Mouse (Mus musculus) lung, embryonic 15.5 days (tissue): ENCODE data around the gene Tstd2. TPM values are rescaled to one million over a fixed set of nuclear protein-coding genes. Genes with fewer than 3 reads are reported as not detected.

ENCODE experiments used
- ATAC-seq: fragments of 200-750 bp; cut with Nextera tagmentation; 2 replicates; pipeline ENCODE4 v1.8.0; 2017; ENCODE audit warnings: moderate number of reproducible peaks, borderline replicate concordance; ENCODE audit not compliant: low FRiP score, low TSS enrichment; ENCODE audit errors: extremely low read depth
- H3K27ac ChIP-seq: fragments of 300-500 bp; sonication (generic); 2 replicates; pipeline ENCODE4 v1.5.1; 2015; ENCODE audit warnings: moderate library complexity, mild to moderate bottlenecking, inconsistent platforms
- H3K27me3 ChIP-seq: fragments of 300-500 bp; sonication (generic); 2 replicates; pipeline ENCODE4 v1.6.1; 2015; ENCODE audit warnings: inconsistent platforms
- H3K36me3 ChIP-seq: fragments of 300-500 bp; sonication (generic); 2 replicates; pipeline ENCODE4 v1.6.1; 2015; ENCODE audit warnings: inconsistent platforms
- H3K4me1 ChIP-seq: fragments of 300-500 bp; sonication (generic); 2 replicates; pipeline ENCODE4 v1.6.1; 2015; ENCODE audit warnings: inconsistent platforms
- H3K4me2 ChIP-seq: fragments of 300-500 bp; sonication (generic); 2 replicates; pipeline ENCODE4 v1.6.1; 2015; ENCODE audit warnings: inconsistent platforms, mild to moderate bottlenecking, moderate library complexity
- H3K4me3 ChIP-seq: fragments of 300-500 bp; sonication (generic); 2 replicates; pipeline ENCODE4 v1.5.1; 2015; ENCODE audit warnings: mild to moderate bottlenecking, inconsistent platforms
- H3K9ac ChIP-seq: fragments of 300-500 bp; sonication (generic); 2 replicates; pipeline ENCODE4 v1.6.1; 2015; ENCODE audit warnings: inconsistent platforms
- H3K9me3 ChIP-seq: fragments of 300-500 bp; sonication (generic); 2 replicates; pipeline ENCODE4 v1.6.1; 2016; ENCODE audit warnings: inconsistent platforms
- WGBS: fragments of 180-500 bp; shearing (Covaris S2); methylation state at CpG from one replicate; pipeline ENCODE4 v1.1.7; 2015; 5-methylcytosine and 5-hydroxymethylcytosine counted together
- polyA plus RNA-seq: library from polyadenylated mRNA; unstranded; fragments of >200 nt; fragmentation: Nextera tagmentation; extraction: Ambion mirVana; gene quantifications from 2 replicates; pipeline ENCODE4 v1.2.1, GENCODE M21; 2015

Tstd2 gene
- polyA plus RNA-seq, 1 experiment from 2014 or later, result 41.7 TPM

DNA sequence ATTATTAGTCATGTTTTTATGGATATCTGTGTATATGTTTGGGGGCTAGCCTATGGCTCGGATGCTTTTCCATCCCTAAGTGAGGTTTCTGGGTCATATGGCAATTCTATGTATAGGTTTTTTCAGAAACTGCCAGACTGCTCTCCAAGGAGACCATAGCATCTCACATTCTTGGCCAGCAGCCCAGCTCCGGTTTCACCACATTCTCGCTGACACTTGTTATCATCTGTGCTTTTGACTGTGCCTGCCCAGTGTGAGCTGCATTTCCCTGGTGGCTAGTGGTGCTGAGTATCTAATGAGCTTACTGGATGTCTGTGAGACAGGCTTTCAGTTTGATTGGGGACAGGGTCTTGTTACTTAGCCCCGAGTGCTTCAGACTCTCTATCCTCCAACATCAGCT is 64.8 kb downstream of the Tstd2 start:
- Histone ChIP-seq H3K4me1 (peaks cover 9% of the 10 kb centered on the region), H3K36me3 (no peaks in the 10 kb centered on the region), H3K4me3 (no peak overlapping the region), H3K27ac (no peak overlapping the region), H3K9me3 (no peaks in the 10 kb centered on the region), H3K4me2 (no peak overlapping the region), H3K27me3 (no peaks in the 10 kb centered on the region), H3K9ac (no peak overlapping the region)
- WGBS, result 19% methylated on average over 4 of the region's 4 CpGs
- peak; percentile 57; the same call in 1 of the 2 replicates for ATAC-seq

DNA sequence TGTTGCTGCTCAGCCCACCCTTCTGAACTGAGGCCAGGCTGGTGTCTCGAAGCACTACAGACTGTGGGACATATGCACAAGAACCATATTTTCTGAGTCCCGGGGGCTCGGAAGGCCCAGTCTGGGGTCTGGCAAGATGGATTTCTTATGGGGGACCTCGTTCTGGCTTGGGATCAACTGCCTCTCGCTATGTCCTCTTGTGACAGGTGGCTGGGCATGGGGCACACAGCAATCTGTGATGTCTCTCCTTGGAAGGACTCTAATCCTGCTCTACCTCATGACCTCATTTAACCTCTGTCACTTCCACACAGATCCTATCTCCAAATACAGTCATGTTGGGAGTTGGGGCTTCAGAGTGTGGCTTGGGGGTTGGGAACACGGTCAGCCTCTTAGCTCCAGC is 65.9 kb downstream of the Tstd2 start:
- whole genome bisulfite sequencing, result 83% methylated on average over 6 of the region's 6 CpGs
- Histone ChIP-seq H3K36me3 (no peaks in the 10 kb centered on the region), H3K9ac (no peak overlapping the region)

DNA sequence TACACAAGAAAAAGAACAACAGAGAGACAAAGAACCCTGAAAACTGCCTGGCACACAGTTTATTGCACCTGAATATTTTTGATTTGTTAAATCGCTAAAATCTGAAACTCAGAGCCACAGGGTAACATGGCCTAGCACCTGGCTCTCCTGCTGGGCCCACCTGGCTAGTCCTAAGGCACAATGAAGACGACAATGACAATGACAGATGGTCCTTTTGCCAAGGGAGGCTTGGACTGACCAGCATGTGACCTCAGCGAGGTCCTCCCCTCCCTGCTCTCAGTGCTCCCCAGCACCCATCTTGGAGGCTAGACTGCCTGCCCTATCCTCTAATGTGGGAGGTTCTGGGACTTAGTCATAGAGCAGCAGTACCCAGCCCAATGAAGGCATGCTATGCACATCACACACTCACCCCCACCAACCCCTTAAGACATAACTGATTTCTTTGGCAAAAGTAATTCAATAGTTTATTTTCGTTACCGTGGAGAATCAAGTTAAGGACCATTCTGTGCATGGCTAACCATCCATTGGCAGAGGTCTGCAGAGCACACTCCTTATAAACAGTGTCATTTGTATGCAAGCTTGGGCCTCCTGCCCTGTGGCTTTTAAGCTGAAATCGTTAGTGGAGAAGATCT is 68.5 kb downstream of the Tstd2 start:
- H3K36me3 ChIP-seq, result no peaks in the 10 kb centered on the region

More for the DNA sequence above, 65.9 kb downstream of the Tstd2 start:
- Histone ChIP-seq H3K4me1 (peaks cover 9% of the 10 kb centered on the region), H3K4me2 (no peak overlapping the region), H3K9me3 (no peaks in the 10 kb centered on the region), H3K27me3 (no peaks in the 10 kb centered on the region), H3K27ac (no peak overlapping the region), H3K4me3 (no peak overlapping the region)
- no peak for ATAC-seq

DNA sequence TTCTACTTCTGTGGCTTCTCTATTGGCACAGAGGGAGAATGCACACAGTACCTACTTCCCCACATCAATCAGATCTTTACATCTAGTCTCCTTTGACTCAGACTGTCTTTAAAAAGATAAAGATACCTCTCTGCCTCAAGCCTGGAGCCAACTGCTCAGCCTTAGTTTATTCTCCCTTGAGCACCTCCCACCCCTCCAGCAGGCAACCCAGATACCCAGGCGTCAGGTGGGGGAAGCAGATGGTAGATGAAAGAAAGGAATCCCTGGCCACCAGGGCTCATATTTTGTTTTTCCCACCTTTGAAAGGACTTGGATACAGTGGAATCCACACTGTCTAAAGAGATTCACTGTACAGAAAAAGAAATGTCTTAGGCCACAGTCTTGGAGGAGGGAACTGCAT is 69.9 kb downstream of the Tstd2 start:
- no peak overlapping the region for H3K4me2 ChIP-seq
- no peaks in the 10 kb centered on the region for H3K36me3 ChIP-seq
- H3K9me3 ChIP-seq, result no peaks in the 10 kb centered on the region
- peaks cover 12% of the 10 kb centered on the region for H3K4me1 ChIP-seq
- no peak overlapping the region for H3K4me3 ChIP-seq
- H3K27me3 ChIP-seq, result no peaks in the 10 kb centered on the region
- no peak overlapping the region for H3K27ac ChIP-seq
- WGBS, result 43% methylated on average over 1 of the region's 1 CpGs
- H3K9ac ChIP-seq, result no peak overlapping the region
- no peak for ATAC-seq

More for the DNA sequence above, 68.5 kb downstream of the Tstd2 start:
- no peak overlapping the region for H3K4me2 ChIP-seq
- H3K27ac ChIP-seq, result no peak overlapping the region
- no peak overlapping the region for H3K9ac ChIP-seq
- H3K4me3 ChIP-seq, result no peak overlapping the region
- no peaks in the 10 kb centered on the region for H3K9me3 ChIP-seq
- WGBS, result 68% methylated on average over 6 of the region's 6 CpGs
- H3K4me1 ChIP-seq, result peaks cover 9% of the 10 kb centered on the region
- ATAC-seq, result no peak
- no peaks in the 10 kb centered on the region for H3K27me3 ChIP-seq

DNA sequence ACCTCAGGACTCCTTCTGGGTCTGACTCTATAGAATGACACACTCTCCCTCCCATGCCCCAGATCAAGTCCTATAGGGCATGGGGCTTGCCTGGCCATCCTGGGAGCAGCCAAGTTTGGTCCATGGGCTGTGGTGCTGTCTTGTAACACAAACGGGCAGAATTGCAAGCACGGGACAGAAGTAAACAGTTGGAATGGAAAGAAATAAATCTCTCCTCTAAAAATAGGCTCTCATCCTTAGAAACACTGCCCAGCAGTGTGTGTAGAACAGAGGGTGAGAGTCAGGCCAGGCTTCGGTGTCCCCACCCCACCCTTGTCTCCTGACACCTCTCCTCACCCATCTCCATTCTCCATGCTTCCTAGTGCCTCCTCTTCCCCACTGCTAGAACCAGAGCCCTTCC is 70.4 kb downstream of the Tstd2 start:
- H3K27me3 ChIP-seq, result no peaks in the 10 kb centered on the region
- H3K4me3 ChIP-seq, result no peak overlapping the region
- no peak overlapping the region for H3K4me2 ChIP-seq
- H3K4me1 ChIP-seq, result peaks cover 12% of the 10 kb centered on the region
- WGBS, result 53% methylated on average over 3 of the region's 3 CpGs
- H3K9ac ChIP-seq, result no peak overlapping the region
- no peaks in the 10 kb centered on the region for H3K9me3 ChIP-seq
- no peaks in the 10 kb centered on the region for H3K36me3 ChIP-seq
- no peak for ATAC-seq
- H3K27ac ChIP-seq, result no peak overlapping the region

DNA sequence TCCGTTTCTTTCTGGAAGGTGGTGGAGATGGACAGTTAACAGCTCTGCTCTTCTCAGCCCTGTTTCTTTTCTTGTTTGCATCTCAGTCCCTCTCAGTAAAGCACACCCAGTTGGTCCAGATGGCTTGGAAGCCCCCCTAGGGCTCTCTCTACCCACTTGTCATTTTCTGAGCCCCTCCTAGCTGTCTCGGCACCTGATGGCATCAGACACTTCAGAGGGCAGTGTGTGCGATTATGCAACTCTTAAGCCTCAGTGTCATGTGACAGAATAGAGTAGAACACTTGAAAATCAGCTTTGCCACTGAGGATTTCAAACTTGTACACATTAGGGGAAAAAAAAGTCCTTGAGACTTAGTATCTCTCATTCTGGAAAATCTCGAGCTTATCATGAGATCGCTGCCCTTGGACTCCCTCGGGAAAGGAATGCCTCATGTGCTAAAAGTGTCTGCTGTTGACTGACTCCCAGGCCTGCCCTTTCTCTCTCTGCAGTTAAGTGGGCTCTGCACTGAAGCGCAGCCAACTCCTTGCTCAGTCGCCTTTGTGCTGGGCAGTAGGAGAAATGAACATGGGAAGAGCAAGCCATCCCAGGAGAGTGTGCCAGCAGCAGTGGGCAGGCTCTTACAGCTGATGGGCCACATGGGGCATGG is 72.7 kb downstream of the Tstd2 start:
- Histone ChIP-seq H3K27ac (peak overlapping the region; percentile 80), H3K9me3 (no peaks in the 10 kb centered on the region), H3K4me2 (no peak overlapping the region), H3K9ac (no peak overlapping the region), H3K36me3 (no peaks in the 10 kb centered on the region), H3K27me3 (no peaks in the 10 kb centered on the region), H3K4me3 (no peak overlapping the region), H3K4me1 (peaks cover 12% of the 10 kb centered on the region)
- 34% methylated on average over 8 of the region's 8 CpGs for WGBS
- peak; percentile 49; the same call in 1 of the 2 replicates for ATAC-seq

DNA sequence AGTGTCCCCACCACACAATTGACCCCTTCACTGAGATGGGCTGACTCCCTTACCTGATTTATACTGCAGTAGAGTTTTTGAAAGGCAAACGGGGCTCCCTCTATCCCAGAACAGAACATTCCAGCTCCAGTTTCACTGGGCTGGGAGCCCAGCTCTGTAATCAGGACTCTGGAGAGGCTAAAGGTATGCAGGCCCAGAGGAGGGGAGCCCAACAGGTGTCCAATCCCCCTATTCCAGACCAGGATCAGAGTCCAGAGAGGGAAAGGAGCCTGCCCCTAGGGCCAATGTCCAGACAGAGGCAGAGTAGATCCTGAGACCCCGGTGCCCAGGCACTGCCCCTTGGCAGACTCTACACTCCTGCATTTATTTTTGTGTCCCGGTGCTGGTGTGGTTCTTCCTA is 73.5 kb downstream of the Tstd2 start:
- Histone ChIP-seq H3K27ac (peak overlapping the region; percentile 80), H3K9ac (no peak overlapping the region), H3K36me3 (no peaks in the 10 kb centered on the region), H3K4me3 (no peak overlapping the region), H3K9me3 (no peaks in the 10 kb centered on the region), H3K4me2 (no peak overlapping the region), H3K27me3 (no peaks in the 10 kb centered on the region), H3K4me1 (peaks cover 12% of the 10 kb centered on the region)
- peak; percentile 65; the same call in 1 of the 2 replicates for ATAC-seq
- 66% methylated on average over 3 of the region's 3 CpGs for WGBS

Other genes with a start within 250 kb of the Tstd2 start
- 0.39 and 0.66 TPM in 2 replicates for gene Ccdc180, start 248.4 kb downstream of the Tstd2 start, polyA plus RNA-seq
- 17.1 and 17.9 TPM in 2 replicates for gene Tdrd7, start 173.4 kb downstream of the Tstd2 start, polyA plus RNA-seq
- 7.2 and 10.0 TPM in 2 replicates for gene Tmod1, start 99.8 kb downstream of the Tstd2 start, polyA plus RNA-seq
- gene Ncbp1, start 81 bp downstream of the Tstd2 start, polyA plus RNA-seq, result 71.2 TPM in 2 replicates
- gene Xpa, start 57.6 kb upstream of the Tstd2 start, polyA plus RNA-seq, result 16.7 and 19.7 TPM in 2 replicates
- gene Foxe1, start 204.9 kb upstream of the Tstd2 start, polyA plus RNA-seq, result 0.05 TPM in 1 of 2 replicates, not detected in the other